Mouse (Mus musculus) MEL (cell line): ENCODE measurements around the gene Rora. TPM values are rescaled to one million over a fixed set of nuclear protein-coding genes. Genes with fewer than 3 reads are reported as not detected.

Experiments used
- DNase-seq: peaks from one replicate; pipeline ENCODE4 v3.0.0; 2011; ENCODE audit warnings: low read depth, low spot score
- H3K27ac ChIP-seq: 2 replicates; pipeline ENCODE4 v1.5.1; 2012; ENCODE audit warnings: low read depth, mild to moderate bottlenecking, control low read depth, low read length, moderate library complexity; ENCODE audit not compliant: control insufficient read depth
- H3K27me3 ChIP-seq, 2 experiments: fragments of 150-350 bp in 1 of 2; sonication (generic) in 1 of 2; 2 replicates each; pipeline ENCODE4 v1.6.1; 2012; ENCODE audit warnings: low read length in 2 of 2, mild to moderate bottlenecking in 2 of 2, improper control_type of control experiment in 1 of 2, moderate library complexity in 1 of 2; ENCODE audit not compliant: insufficient read depth in 2 of 2, control insufficient read depth in 1 of 2
- H3K36me3 ChIP-seq, 2 experiments: 2 replicates each; pipeline ENCODE4 v1.6.1; 2012 to 2014; ENCODE audit warnings: low read length in 2 of 2, improper control_type of control experiment in 1 of 2, inconsistent platforms in 1 of 2, mild to moderate bottlenecking in 1 of 2; ENCODE audit not compliant: insufficient read depth in 2 of 2, control insufficient read depth in 1 of 2
- H3K4me1 ChIP-seq, 2 experiments: fragments of 150-350 bp in 1 of 2; sonication (generic) in 1 of 2; 2 replicates each; pipeline ENCODE4 v1.6.1; 2012; ENCODE audit warnings: low read length in 2 of 2, improper control_type of control experiment in 1 of 2, mild to moderate bottlenecking in 1 of 2; ENCODE audit not compliant: insufficient read depth in 2 of 2, control insufficient read depth in 1 of 2
- H3K4me3 ChIP-seq, 2 experiments: fragments of 150-350 bp in 1 of 2; sonication (generic) in 1 of 2; 2 replicates each; pipeline ENCODE4 v1.5.1; 2012; ENCODE audit warnings: low read depth in 2 of 2, low read length in 2 of 2, mild to moderate bottlenecking in 2 of 2, moderate library complexity in 2 of 2, control low read depth in 1 of 2, improper control_type of control experiment in 1 of 2; ENCODE audit not compliant: control insufficient read depth in 1 of 2, insufficient read depth in 1 of 2
- H3K79me2 ChIP-seq: 2 replicates; pipeline ENCODE4 v1.6.1; 2012; ENCODE audit warnings: mild to moderate bottlenecking, low read length, moderate library complexity; ENCODE audit not compliant: control insufficient read depth, poor library complexity, insufficient read depth
- H3K9ac ChIP-seq: 2 replicates; pipeline ENCODE4 v1.6.1; 2012; ENCODE audit warnings: low read depth, mild to moderate bottlenecking, control low read depth, low read length, moderate library complexity; ENCODE audit not compliant: control insufficient read depth, poor library complexity, severe bottlenecking
- H3K9me3 ChIP-seq: fragments of 150-350 bp; sonication (generic); replicated peaks from 2 replicates; pipeline ENCODE4 v1.6.1; 2012; ENCODE audit warnings: mild to moderate bottlenecking, low read length, improper control_type of control experiment, moderate library complexity; ENCODE audit not compliant: insufficient read depth
- CHD2 ChIP-seq: IDR thresholded peaks from 2 replicates; pipeline ENCODE4 v1.6.1; 2011; ENCODE audit warnings: low read length, improper control_type of control experiment
- E2F4 ChIP-seq: IDR thresholded peaks from 2 replicates; pipeline ENCODE4 v1.6.1; 2011; ENCODE audit warnings: low read depth, low read length, improper control_type of control experiment, borderline replicate concordance
- GATA1 ChIP-seq: IDR thresholded peaks from 2 replicates; pipeline ENCODE4 v1.6.1; 2011; ENCODE audit warnings: low read depth, low read length, improper control_type of control experiment
- HCFC1 ChIP-seq: IDR thresholded peaks from 2 replicates; pipeline ENCODE4 v1.6.1; 2012; ENCODE audit warnings: low read depth, mild to moderate bottlenecking, inconsistent platforms, low read length, improper control_type of control experiment, moderate library complexity
- KAT2A ChIP-seq: conservative IDR thresholded peaks from 2 replicates; pipeline ENCODE4 v1.6.1; 2012; ENCODE audit warnings: low read depth, low read length, improper control_type of control experiment, inconsistent platforms
- MAX ChIP-seq: IDR thresholded peaks from 2 replicates; pipeline ENCODE4 v1.6.1; 2011; ENCODE audit warnings: low read length, improper control_type of control experiment
- MAZ ChIP-seq: IDR thresholded peaks from 2 replicates; pipeline ENCODE4 v1.6.1; 2012; ENCODE audit warnings: low read depth, mild to moderate bottlenecking, inconsistent platforms, low read length, improper control_type of control experiment
- MEF2A ChIP-seq: IDR thresholded peaks from 2 replicates; pipeline ENCODE4 v1.6.1; 2014; ENCODE audit warnings: low read depth, mild to moderate bottlenecking, inconsistent platforms, low read length, improper control_type of control experiment; ENCODE audit not compliant: poor library complexity, insufficient replicate concordance, severe bottlenecking; ENCODE audit errors: extremely low read depth
- MXI1 ChIP-seq: IDR thresholded peaks from 2 replicates; pipeline ENCODE4 v1.6.1; 2011; ENCODE audit warnings: mild to moderate bottlenecking, low read depth, low read length, improper control_type of control experiment
- MYB ChIP-seq: IDR thresholded peaks from 2 replicates; pipeline ENCODE4 v1.6.1; 2011; ENCODE audit warnings: mild to moderate bottlenecking, low read depth, low read length, improper control_type of control experiment
- NELFE ChIP-seq: IDR thresholded peaks from 2 replicates; pipeline ENCODE4 v1.6.1; 2011; ENCODE audit warnings: low read depth, low read length, improper control_type of control experiment
- NRF1 ChIP-seq: IDR thresholded peaks from 2 replicates; pipeline ENCODE4 v1.6.1; 2014; ENCODE audit warnings: low read depth, mild to moderate bottlenecking, inconsistent platforms, low read length, improper control_type of control experiment, moderate library complexity; ENCODE audit not compliant: poor library complexity, insufficient read depth, severe bottlenecking
- RAD21 ChIP-seq: IDR thresholded peaks from 2 replicates; pipeline ENCODE4 v1.6.1; 2011; ENCODE audit warnings: mild to moderate bottlenecking, low read depth, low read length, improper control_type of control experiment
- RCOR1 ChIP-seq: IDR thresholded peaks from 2 replicates; pipeline ENCODE4 v1.6.1; 2012; ENCODE audit warnings: low read depth, mild to moderate bottlenecking, inconsistent platforms, low read length, improper control_type of control experiment
- TBP ChIP-seq: IDR thresholded peaks from 2 replicates; pipeline ENCODE4 v1.8.0; 2011; ENCODE audit warnings: low read depth, low read length, improper control_type of control experiment
- ZC3H11A ChIP-seq: IDR thresholded peaks from 2 replicates; pipeline ENCODE4 v1.6.1; 2012; ENCODE audit warnings: low read depth, mild to moderate bottlenecking, inconsistent platforms, low read length, improper control_type of control experiment
- ZKSCAN1 ChIP-seq: IDR thresholded peaks from 2 replicates; pipeline ENCODE4 v1.6.1; 2012; ENCODE audit warnings: low read depth, mild to moderate bottlenecking, inconsistent platforms, low read length, improper control_type of control experiment, moderate library complexity
- ZNF384 ChIP-seq: IDR thresholded peaks from 2 replicates; pipeline ENCODE4 v1.6.1; 2012; ENCODE audit warnings: low read depth, mild to moderate bottlenecking, inconsistent platforms, low read length, improper control_type of control experiment
- polyA plus RNA-seq, 2 experiments: library from polyadenylated mRNA; stranded (reverse) in 1 of 2; unstranded in 1 of 2; fragments of >175 nt in 1 of 2; fragments of >200 nt in 1 of 2; gene quantifications; 2 replicates each; pipeline versions ENCODE4 v1.2.1 to v1.2.4; 2012; ENCODE audit warnings: low replicate concordance in 2 of 2, low read depth in 1 of 2; ENCODE audit not compliant: insufficient read length in 2 of 2, insufficient read depth in 1 of 2, missing spikeins in 1 of 2
- total RNA-seq: library from RNA; depleted of rRNA; stranded (reverse); fragments of 300-350 nt; gene quantifications from 2 replicates; pipeline ENCODE4 v1.2.3, GENCODE M21; 2012

The Rora gene
- total and polyA plus RNA-seq, 3 experiments = not detected

- TF ChIP-seq MAZ (no peak), TBP (0 out of 2 replicates have a peak, but pooled peaks have one; percentile 30), MEF2A (no peak)
- H3K4me1 ChIP-seq = peaks cover 0 to 9% of the 10 kb centered on the region in 2 experiments; a peak in 3 of 4 replicates
- peaks cover 0 to 4% of the 10 kb centered on the region in 2 experiments; a peak in 1 of 4 replicates for H3K27me3 ChIP-seq
- H3K4me3 ChIP-seq = peak overlapping the region in 1 of 2 experiments; percentile 7; a peak in 1 of 4 replicates
- H3K36me3 ChIP-seq = peaks cover 0 to 3% of the 10 kb centered on the region in 2 experiments; a peak in 2 of 4 replicates
- no peaks in the 10 kb centered on the region for H3K79me2 ChIP-seq
- peak; percentile 47 for DNase-seq
- H3K9me3 ChIP-seq = no peaks in the 10 kb centered on the region
- H3K9ac ChIP-seq = no peak overlapping the region
- H3K27ac ChIP-seq = no peak overlapping the region; the same call in 1 of the 2 replicates
Measured at GRCm38 (mm10) chr9:69377654-69378045, 724.1 kb downstream of the Rora start.

- H3K9ac ChIP-seq = no peak overlapping the region
- H3K4me3 ChIP-seq = no peak overlapping the region
- H3K4me1 ChIP-seq = peaks cover 0 to 9% of the 10 kb centered on the region in 2 experiments; a peak in 3 of 4 replicates
- no peaks in the 10 kb centered on the region for H3K9me3 ChIP-seq
- H3K79me2 ChIP-seq = no peaks in the 10 kb centered on the region
- peaks cover 0 to 3% of the 10 kb centered on the region in 2 experiments; a peak in 2 of 4 replicates for H3K27me3 ChIP-seq
- H3K36me3 ChIP-seq = peaks cover 0 to 3% of the 10 kb centered on the region in 2 experiments; a peak in 2 of 4 replicates
- H3K27ac ChIP-seq = no peak overlapping the region
- TF ChIP-seq KAT2A (no peak), NRF1 (no peak), GATA1 (no peak), NELFE (no peak), MYB (no peak), E2F4 (no peak), MXI1 (no peak), HCFC1 (no peak), TBP (no peak), CHD2 (no peak), RCOR1 (no peak), ZKSCAN1 (no peak), ZC3H11A (no peak), RAD21 (no peak), MAZ (no peak), ZNF384 (no peak), MAX (no peak)
- no peak for DNase-seq
Measured at GRCm38 (mm10) chr9:69380546-69380945, 727.0 kb downstream of the Rora start.
